Mouse (Mus musculus): ENCODE measurements around the gene Gm10521.

DNA sequence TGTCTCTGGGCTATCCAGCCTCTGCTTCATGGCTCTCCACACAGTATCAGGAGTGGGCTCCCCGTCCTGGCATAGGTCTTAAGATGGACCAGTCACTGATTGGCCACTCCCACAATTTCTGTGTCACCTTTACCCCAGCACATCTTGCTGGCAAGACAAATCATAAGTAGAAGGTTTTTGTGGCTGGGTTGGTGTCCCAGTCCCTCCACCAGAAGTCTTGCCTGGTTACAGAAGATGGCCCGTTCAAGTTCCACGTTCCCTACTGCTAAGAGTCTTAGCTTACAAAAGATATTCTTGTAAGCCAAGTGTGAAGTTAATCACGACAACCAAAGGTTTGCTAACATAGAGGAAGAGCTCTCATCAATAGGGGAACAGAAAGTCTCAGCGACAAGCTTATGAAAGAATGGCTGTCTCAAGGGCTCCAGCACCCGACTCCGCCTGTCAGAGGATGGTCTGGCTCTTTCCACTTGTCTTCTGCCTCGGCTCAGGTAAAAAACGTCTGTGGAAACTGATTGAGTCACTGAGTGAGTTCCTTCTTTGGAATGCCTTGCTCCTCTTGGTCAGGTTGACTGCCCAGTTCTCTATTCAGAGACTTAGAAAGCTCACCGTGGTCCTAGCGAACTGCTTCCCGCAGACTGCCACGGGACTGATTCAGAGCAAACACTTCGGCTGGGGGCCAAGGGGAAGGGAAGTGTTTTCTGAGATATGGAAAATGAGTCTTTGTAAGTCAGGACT is 22.0 kb downstream of the Gm10521 start, which contains the start of gene Slamf6:
- no peak for TF ChIP-seq CTCF (IDR thresholded peaks at IDR 0.05; ENCODE audit: low read depth)
- no peak for TF ChIP-seq EP300 (IDR thresholded peaks at IDR 0.05; ENCODE audit: low read depth)

Data from liver, postnatal 0 days (tissue).